Mouse (Mus musculus) C2C12 (cell line): ENCODE results near the gene Ank.

Experiments
- CEBPB ChIP-seq: IDR thresholded peaks from one replicate; pipeline ENCODE4 v1.6.1; 2011; ENCODE audit warnings: low read depth, mild to moderate bottlenecking, control low read depth, moderate library complexity
- CTCF ChIP-seq: IDR thresholded peaks from one replicate; pipeline ENCODE4 v1.5.1; 2011; ENCODE audit not compliant: control insufficient read depth, insufficient read depth, insufficient read length
- USF1 ChIP-seq: IDR thresholded peaks from one replicate; pipeline ENCODE4 v1.6.1; 2011; ENCODE audit warnings: low read depth, mild to moderate bottlenecking, control low read depth, moderate library complexity

DNA sequence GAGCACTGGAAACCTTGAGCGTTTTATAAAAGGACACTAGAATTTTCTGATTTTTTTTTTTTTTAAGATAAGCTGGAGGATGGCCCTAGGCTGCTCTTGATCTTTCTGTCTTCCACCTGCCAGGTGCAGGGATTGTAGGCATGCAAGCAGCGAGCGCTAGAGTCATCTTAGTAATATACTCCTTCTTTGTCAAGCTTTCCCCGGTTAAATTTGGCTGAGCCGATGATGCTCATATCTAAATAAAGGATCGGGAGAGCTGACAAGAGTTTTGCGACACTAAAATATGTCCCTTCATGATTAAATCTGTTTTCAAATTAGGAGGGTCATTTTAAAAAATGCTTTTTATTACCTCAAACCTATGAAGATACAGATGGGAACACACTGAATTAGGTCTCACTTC is 69.7 kb downstream of the Ank start:
- no peak for TF ChIP-seq CTCF
- TF ChIP-seq USF1: no peak
- no peak for TF ChIP-seq CEBPB
